Mouse (Mus musculus) MEL (cell line): ENCODE measurements around the gene Matn3. TPM values are rescaled to one million over a fixed set of nuclear protein-coding genes. Genes with fewer than 3 reads are reported as not detected.

Experiments
- DNase-seq: peaks from one replicate; pipeline ENCODE4 v3.0.0; 2011; ENCODE audit warnings: low read depth, low spot score
- H3K27ac ChIP-seq: 2 replicates; pipeline ENCODE4 v1.5.1; 2012; ENCODE audit warnings: low read depth, mild to moderate bottlenecking, control low read depth, low read length, moderate library complexity; ENCODE audit not compliant: control insufficient read depth
- H3K27me3 ChIP-seq, 2 experiments: fragments of 150-350 bp in 1 of 2; sonication (generic) in 1 of 2; 2 replicates each; pipeline ENCODE4 v1.6.1; 2012; ENCODE audit warnings: low read length in 2 of 2, mild to moderate bottlenecking in 2 of 2, improper control_type of control experiment in 1 of 2, moderate library complexity in 1 of 2; ENCODE audit not compliant: insufficient read depth in 2 of 2, control insufficient read depth in 1 of 2
- H3K36me3 ChIP-seq, 2 experiments: 2 replicates each; pipeline ENCODE4 v1.6.1; 2012 to 2014; ENCODE audit warnings: low read length in 2 of 2, improper control_type of control experiment in 1 of 2, inconsistent platforms in 1 of 2, mild to moderate bottlenecking in 1 of 2; ENCODE audit not compliant: insufficient read depth in 2 of 2, control insufficient read depth in 1 of 2
- H3K4me1 ChIP-seq, 2 experiments: fragments of 150-350 bp in 1 of 2; sonication (generic) in 1 of 2; 2 replicates each; pipeline ENCODE4 v1.6.1; 2012; ENCODE audit warnings: low read length in 2 of 2, improper control_type of control experiment in 1 of 2, mild to moderate bottlenecking in 1 of 2; ENCODE audit not compliant: insufficient read depth in 2 of 2, control insufficient read depth in 1 of 2
- H3K4me3 ChIP-seq, 2 experiments: fragments of 150-350 bp in 1 of 2; sonication (generic) in 1 of 2; 2 replicates each; pipeline ENCODE4 v1.5.1; 2012; ENCODE audit warnings: low read depth in 2 of 2, low read length in 2 of 2, mild to moderate bottlenecking in 2 of 2, moderate library complexity in 2 of 2, control low read depth in 1 of 2, improper control_type of control experiment in 1 of 2; ENCODE audit not compliant: control insufficient read depth in 1 of 2, insufficient read depth in 1 of 2
- H3K79me2 ChIP-seq: 2 replicates; pipeline ENCODE4 v1.6.1; 2012; ENCODE audit warnings: mild to moderate bottlenecking, low read length, moderate library complexity; ENCODE audit not compliant: control insufficient read depth, poor library complexity, insufficient read depth
- H3K9ac ChIP-seq: 2 replicates; pipeline ENCODE4 v1.6.1; 2012; ENCODE audit warnings: low read depth, mild to moderate bottlenecking, control low read depth, low read length, moderate library complexity; ENCODE audit not compliant: control insufficient read depth, poor library complexity, severe bottlenecking
- H3K9me3 ChIP-seq: fragments of 150-350 bp; sonication (generic); replicated peaks from 2 replicates; pipeline ENCODE4 v1.6.1; 2012; ENCODE audit warnings: mild to moderate bottlenecking, low read length, improper control_type of control experiment, moderate library complexity; ENCODE audit not compliant: insufficient read depth
- CHD2 ChIP-seq: IDR thresholded peaks from 2 replicates; pipeline ENCODE4 v1.6.1; 2011; ENCODE audit warnings: low read length, improper control_type of control experiment
- ELF1 ChIP-seq: IDR thresholded peaks from 2 replicates; pipeline ENCODE4 v1.6.1; 2014; ENCODE audit warnings: low read depth, mild to moderate bottlenecking, inconsistent platforms, low read length, improper control_type of control experiment, moderate library complexity
- GABPA ChIP-seq: IDR thresholded peaks from 2 replicates; pipeline ENCODE4 v1.6.1; 2012; ENCODE audit warnings: low read depth, mild to moderate bottlenecking, inconsistent platforms, low read length, improper control_type of control experiment, moderate library complexity
- HCFC1 ChIP-seq: IDR thresholded peaks from 2 replicates; pipeline ENCODE4 v1.6.1; 2012; ENCODE audit warnings: low read depth, mild to moderate bottlenecking, inconsistent platforms, low read length, improper control_type of control experiment, moderate library complexity
- KAT2A ChIP-seq: conservative IDR thresholded peaks from 2 replicates; pipeline ENCODE4 v1.6.1; 2012; ENCODE audit warnings: low read depth, low read length, improper control_type of control experiment, inconsistent platforms
- MAX ChIP-seq: IDR thresholded peaks from 2 replicates; pipeline ENCODE4 v1.6.1; 2011; ENCODE audit warnings: low read length, improper control_type of control experiment
- MAZ ChIP-seq: IDR thresholded peaks from 2 replicates; pipeline ENCODE4 v1.6.1; 2012; ENCODE audit warnings: low read depth, mild to moderate bottlenecking, inconsistent platforms, low read length, improper control_type of control experiment
- MXI1 ChIP-seq: IDR thresholded peaks from 2 replicates; pipeline ENCODE4 v1.6.1; 2011; ENCODE audit warnings: mild to moderate bottlenecking, low read depth, low read length, improper control_type of control experiment
- MYC ChIP-seq: IDR thresholded peaks from 2 replicates; pipeline ENCODE4 v1.6.1; 2011; ENCODE audit warnings: low read depth, mild to moderate bottlenecking, low read length, improper control_type of control experiment, moderate library complexity
- NELFE ChIP-seq: IDR thresholded peaks from 2 replicates; pipeline ENCODE4 v1.6.1; 2011; ENCODE audit warnings: low read depth, low read length, improper control_type of control experiment
- NRF1 ChIP-seq: IDR thresholded peaks from 2 replicates; pipeline ENCODE4 v1.6.1; 2014; ENCODE audit warnings: low read depth, mild to moderate bottlenecking, inconsistent platforms, low read length, improper control_type of control experiment, moderate library complexity; ENCODE audit not compliant: poor library complexity, insufficient read depth, severe bottlenecking
- POLR2A ChIP-seq, 2 experiments: IDR thresholded peaks; 2 replicates each; pipeline ENCODE4 v1.6.1; 2011 to 2012; ENCODE audit warnings: low read length in 2 of 2, mild to moderate bottlenecking in 2 of 2, control low read depth in 1 of 2, improper control_type of control experiment in 1 of 2, low read depth in 1 of 2, moderate library complexity in 1 of 2; ENCODE audit not compliant: control insufficient read depth in 1 of 2, insufficient read depth in 1 of 2, poor library complexity in 1 of 2
- POLR2AphosphoS2 ChIP-seq: IDR thresholded peaks from 2 replicates; pipeline ENCODE4 v1.6.1; 2011; ENCODE audit warnings: low read length, improper control_type of control experiment
- POLR2AphosphoS5 ChIP-seq: IDR thresholded peaks from 2 replicates; pipeline ENCODE4 v1.6.1; 2012; ENCODE audit warnings: low read depth, borderline replicate concordance, mild to moderate bottlenecking, inconsistent platforms, low read length, moderate library complexity, mixed read lengths
- RCOR1 ChIP-seq: IDR thresholded peaks from 2 replicates; pipeline ENCODE4 v1.6.1; 2012; ENCODE audit warnings: low read depth, mild to moderate bottlenecking, inconsistent platforms, low read length, improper control_type of control experiment
- SIN3A ChIP-seq: IDR thresholded peaks from 2 replicates; pipeline ENCODE4 v1.6.1; 2012; ENCODE audit warnings: low read length, improper control_type of control experiment, inconsistent platforms
- TAL1 ChIP-seq: IDR thresholded peaks from 2 replicates; pipeline ENCODE4 v1.6.1; 2012; ENCODE audit warnings: mild to moderate bottlenecking, inconsistent platforms, low read length, moderate library complexity, mixed read lengths
- TBP ChIP-seq: IDR thresholded peaks from 2 replicates; pipeline ENCODE4 v1.8.0; 2011; ENCODE audit warnings: low read depth, low read length, improper control_type of control experiment
- TCF12 ChIP-seq: IDR thresholded peaks from 2 replicates; pipeline ENCODE4 v1.6.1; 2014; ENCODE audit warnings: low read depth, mild to moderate bottlenecking, inconsistent platforms, low read length, improper control_type of control experiment, moderate library complexity
- UBTF ChIP-seq: IDR thresholded peaks from 2 replicates; pipeline ENCODE4 v1.6.1; 2012; ENCODE audit warnings: low read depth, mild to moderate bottlenecking, inconsistent platforms, low read length, improper control_type of control experiment, moderate library complexity, borderline replicate concordance; ENCODE audit not compliant: insufficient read depth
- USF1 ChIP-seq: IDR thresholded peaks from 2 replicates; pipeline ENCODE4 v1.6.1; 2014; ENCODE audit warnings: low read depth, mild to moderate bottlenecking, inconsistent platforms, low read length, improper control_type of control experiment, moderate library complexity
- USF2 ChIP-seq, 2 experiments: IDR thresholded peaks; 2 replicates each; pipeline ENCODE4 v1.6.1; 2011 to 2012; ENCODE audit warnings: improper control_type of control experiment in 2 of 2, low read length in 2 of 2, borderline replicate concordance in 1 of 2, inconsistent platforms in 1 of 2, low read depth in 1 of 2, mild to moderate bottlenecking in 1 of 2; ENCODE audit not compliant: insufficient read depth in 1 of 2
- ZMIZ1 ChIP-seq: IDR thresholded peaks from 2 replicates; pipeline ENCODE4 v1.6.1; 2012; ENCODE audit warnings: low read depth, mild to moderate bottlenecking, inconsistent platforms, low read length, improper control_type of control experiment, moderate library complexity
- ZNF384 ChIP-seq: IDR thresholded peaks from 2 replicates; pipeline ENCODE4 v1.6.1; 2012; ENCODE audit warnings: low read depth, mild to moderate bottlenecking, inconsistent platforms, low read length, improper control_type of control experiment
- polyA plus RNA-seq, 2 experiments: library from polyadenylated mRNA; stranded (reverse) in 1 of 2; unstranded in 1 of 2; fragments of >175 nt in 1 of 2; fragments of >200 nt in 1 of 2; gene quantifications; 2 replicates each; pipeline versions ENCODE4 v1.2.1 to v1.2.4; 2012; ENCODE audit warnings: low replicate concordance in 2 of 2, low read depth in 1 of 2; ENCODE audit not compliant: insufficient read length in 2 of 2, insufficient read depth in 1 of 2, missing spikeins in 1 of 2
- total RNA-seq: library from RNA; depleted of rRNA; stranded (reverse); fragments of 300-350 nt; gene quantifications from 2 replicates; pipeline ENCODE4 v1.2.3, GENCODE M21; 2012

Gene Matn3
- total and polyA plus RNA-seq, 3 experiments: not detected

DNA sequence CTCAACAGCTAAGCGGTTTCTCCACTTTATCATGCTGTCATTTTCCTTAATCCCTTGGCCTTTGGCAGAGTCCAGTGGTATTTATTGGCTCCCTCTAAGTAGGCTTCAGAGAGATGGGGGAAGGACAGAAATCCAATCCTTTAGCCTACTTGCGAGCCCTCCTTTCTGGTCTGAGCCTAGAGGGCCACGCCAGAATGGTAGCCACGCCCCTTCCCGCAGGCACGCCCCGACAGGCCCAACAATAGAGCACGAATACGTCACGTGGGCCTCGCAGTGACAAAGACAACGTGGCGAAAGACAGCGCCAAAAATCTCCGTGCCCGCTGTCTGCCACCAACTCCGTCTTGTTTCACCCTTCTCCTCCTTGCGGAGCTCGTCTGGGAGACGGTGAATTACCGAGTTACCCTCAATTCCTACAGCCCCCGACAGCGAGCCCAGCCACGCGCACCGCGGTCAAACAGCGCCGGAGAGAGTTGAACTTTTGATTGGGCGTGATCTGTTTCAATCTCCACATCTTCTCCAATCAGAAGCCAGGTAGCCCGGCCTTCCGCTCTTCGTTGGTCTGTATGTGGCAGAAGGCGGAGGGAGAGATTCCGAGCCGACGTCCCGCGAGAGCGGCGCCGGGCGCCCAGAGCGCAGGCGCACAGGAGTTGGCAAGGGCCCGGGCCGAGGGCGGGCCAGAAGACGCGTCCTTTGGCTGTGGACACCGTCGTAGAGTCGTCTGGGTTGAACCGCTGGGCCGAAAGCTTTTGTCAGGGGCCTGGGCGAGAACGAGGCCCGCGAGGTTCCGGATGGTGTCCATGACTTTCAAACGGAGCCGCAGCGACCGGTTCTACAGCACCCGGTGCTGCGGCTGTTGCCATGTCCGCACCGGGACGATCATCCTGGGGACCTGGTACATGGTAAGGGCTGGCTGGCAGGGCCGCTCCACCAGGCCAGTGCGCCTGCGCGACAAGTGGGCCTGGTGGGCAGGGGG, 26.0 kb upstream of the Matn3 start, which contains the start of gene Laptm4a:
Gene Laptm4a, plus strand, starts transcription at position 271 of the 975 bp plus-strand sequence.
- peak within 1 kb of the TSS; percentile 97 for H3K27ac ChIP-seq
- peaks cover 37% of the 10 kb centered on the region for H3K79me2 ChIP-seq
- peak within 1 kb of the TSS; percentile 97 for H3K9ac ChIP-seq
- H3K27me3 ChIP-seq: no peaks in the 10 kb centered on the region
- H3K9me3 ChIP-seq: no peaks in the 10 kb centered on the region
- H3K36me3 ChIP-seq: peaks cover 4 to 25% of the 10 kb centered on the region in 2 experiments
- peaks cover 0 to 11% of the 10 kb centered on the region in 2 experiments; a peak in 3 of 4 replicates for H3K4me1 ChIP-seq
- peak; percentile 98 for DNase-seq
- H3K4me3 ChIP-seq: peak within 1 kb of the TSS; percentile 91 to 98
- TF ChIP-seq NELFE: peak; percentile 98
- TF ChIP-seq USF1: peak; percentile 95
- TF ChIP-seq MYC: peak; percentile 99
- TF ChIP-seq RCOR1: no peak
- TF ChIP-seq TAL1: no peak
- 0 out of 2 replicates have a peak, but pooled peaks have one; percentile 41 for TF ChIP-seq TCF12
- no peak; the same call in 1 of the 2 replicates for TF ChIP-seq KAT2A
- TF ChIP-seq MAZ: peak; percentile 14; the same call in 1 of the 2 replicates
- peak; percentile 68; the same call in 1 of the 2 replicates for TF ChIP-seq ZNF384
- TF ChIP-seq ELF1: peak; percentile 42; the same call in 1 of the 2 replicates
- TF ChIP-seq POLR2AphosphoS2: peak; percentile 96
- TF ChIP-seq ZMIZ1: peak; percentile 86
- peak; percentile 81 to 95 for TF ChIP-seq POLR2A (IDR thresholded peaks at IDR 0.05; ENCODE audit: control insufficient read depth in 1 of 2, insufficient read depth in 1 of 2, low read depth in 1 of 2, low read length in 2 of 2, poor library complexity in 1 of 2)
- TF ChIP-seq CHD2: peak; percentile 92
- TF ChIP-seq USF2 (IDR thresholded peaks at IDR 0.05; ENCODE audit: borderline replicate concordance in 1 of 2, insufficient read depth in 1 of 2, low read depth in 1 of 2, low read length in 2 of 2): peak in 1 of 2 experiments; percentile 80; a peak in 2 of 4 replicates
- TF ChIP-seq HCFC1: peak; percentile 79
- TF ChIP-seq POLR2AphosphoS5: peak; percentile 41; the same call in 1 of the 2 replicates
- TF ChIP-seq MAX: peak; percentile 97
- TF ChIP-seq TBP: peak; percentile 7; the same call in 1 of the 2 replicates
- no peak for TF ChIP-seq UBTF
- peak; percentile 95 for TF ChIP-seq SIN3A
- no peak for TF ChIP-seq GABPA
- TF ChIP-seq MXI1: peak; percentile 96
- TF ChIP-seq NRF1: peak; percentile 78
